In the genomic region with DNA sequence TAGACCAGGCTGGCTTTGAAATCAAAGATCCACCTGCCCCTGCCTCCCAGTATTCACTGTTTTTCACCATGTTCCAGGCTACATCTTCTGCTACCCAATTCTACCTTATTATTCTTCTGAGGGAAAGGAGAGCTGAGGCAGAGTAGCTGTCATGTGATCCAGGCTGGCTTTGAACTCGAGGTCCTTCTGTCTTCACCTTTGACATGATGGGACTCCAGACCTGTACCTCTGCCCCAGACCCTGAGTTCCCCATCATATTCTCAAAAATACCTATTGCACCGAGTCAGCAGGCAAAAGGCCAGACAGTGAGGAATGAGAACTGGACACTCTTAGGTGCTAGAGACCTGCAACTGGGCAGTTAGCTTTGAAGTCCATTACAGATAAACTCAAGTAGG, we compare ENCODE assay signal across 8 mouse cellular contexts. TPM values are rescaled to one million over a fixed set of nuclear protein-coding genes. Genes with fewer than 3 reads are reported as not detected.
DNase-seq lines count a peak whose midpoint lies in the region; ATAC-seq and TF ChIP-seq lines count a peak whose summit lies in the region.

No protein-coding gene starts in this region.

- WGBS in cerebellum, adult 2 months, result 35% methylated on average over 2 of the region's 2 CpGs
- whole genome bisulfite sequencing in lung, embryonic 14.5 days, result 21% methylated on average over 2 of the region's 2 CpGs
- 42% methylated on average over 2 of the region's 2 CpGs for WGBS in intestine, embryonic 16.5 days
- 35% methylated on average over 2 of the region's 2 CpGs for WGBS in neural tube, embryonic 14.5 days

- H3K4me1 ChIP-seq in cerebellum, adult 2 months (ENCODE audit: control insufficient read depth, insufficient read depth, low read length), result no peaks in the 10 kb centered on the region; the same call in 1 of the 2 replicates
- H3K4me1 ChIP-seq in lung, embryonic 14.5 days (ENCODE audit: insufficient read depth), result peaks cover 14% of the 10 kb centered on the region; the same call in 1 of the 2 replicates
- peaks cover 20% of the 10 kb centered on the region for H3K4me1 ChIP-seq in intestine, embryonic 16.5 days (ENCODE audit: control insufficient read depth, insufficient read depth, low read length)
- H3K4me1 ChIP-seq in neural tube, embryonic 14.5 days (ENCODE audit: control insufficient read depth, insufficient read depth, low read length), result peaks cover 14% of the 10 kb centered on the region

- TF ChIP-seq CTCF in cerebellum, adult 2 months (IDR thresholded peaks at IDR 0.05; ENCODE audit: borderline replicate concordance, insufficient read depth, low read depth, low read length), result no peak
- TF ChIP-seq CTCF in lung, embryonic 14.5 days (IDR thresholded peaks at IDR 0.05; ENCODE audit: low read depth), result no peak

- no peak overlapping the region for H3K4me3 ChIP-seq in cerebellum, adult 2 months (replicated peaks; ENCODE audit: insufficient read depth, low read depth, low read length)
- 0 out of 2 replicates have a peak overlapping the region, but pooled peaks have one; percentile 85 for H3K4me3 ChIP-seq in lung, embryonic 14.5 days (ENCODE audit: low read depth, low read length)
- no peak overlapping the region for H3K4me3 ChIP-seq in intestine, embryonic 16.5 days (ENCODE audit: low read length)
- no peak overlapping the region for H3K4me3 ChIP-seq in neural tube, embryonic 14.5 days (ENCODE audit: low read depth, low read length)

- TF ChIP-seq POLR2A in cerebellum, adult 2 months (IDR thresholded peaks at IDR 0.05; ENCODE audit: borderline replicate concordance, insufficient read depth, low read length), result no peak

- H3K27me3 ChIP-seq in cerebellum, adult 2 months (ENCODE audit: control insufficient read depth, insufficient read depth, low read length), result no peaks in the 10 kb centered on the region
- H3K27me3 ChIP-seq in lung, embryonic 14.5 days (ENCODE audit: insufficient read depth, low read length), result peaks cover 18% of the 10 kb centered on the region
- H3K27me3 ChIP-seq in intestine, embryonic 16.5 days (replicated peaks; ENCODE audit: control insufficient read depth, insufficient read depth, low read length), result peaks cover 3% of the 10 kb centered on the region; the same call in 1 of the 2 replicates
- no peaks in the 10 kb centered on the region for H3K27me3 ChIP-seq in neural tube, embryonic 14.5 days (ENCODE audit: control insufficient read depth, insufficient read depth, low read length)

- DNase-seq in cerebellum, adult 2 months, result peak in 1 of 2 experiments; percentile 25
- no peak for DNase-seq in cerebellum, postnatal 10 days
- DNase-seq in lung, embryonic 14.5 days, result no peak
- DNase-seq in lung, postnatal 10 days, result no peak
- DNase-seq in MN1 (ENCODE audit: low spot score), result no peak
- no peak for DNase-seq in left cerebral cortex, adult 11 months (ENCODE audit: low spot score)

- no peaks in the 10 kb centered on the region for H3K9me3 ChIP-seq in lung, embryonic 14.5 days (ENCODE audit: low read depth, low read length)
- H3K9me3 ChIP-seq in intestine, embryonic 16.5 days (ENCODE audit: control insufficient read depth, low read length), result no peaks in the 10 kb centered on the region
- H3K9me3 ChIP-seq in neural tube, embryonic 14.5 days (ENCODE audit: control insufficient read depth, low read length), result no peaks in the 10 kb centered on the region

- peak overlapping the region; percentile 100 for H3K4me2 ChIP-seq in lung, embryonic 14.5 days
- H3K4me2 ChIP-seq in intestine, embryonic 16.5 days (ENCODE audit: low read depth, low read length), result no peak overlapping the region
- H3K4me2 ChIP-seq in neural tube, embryonic 14.5 days (ENCODE audit: low read depth, low read length), result peak overlapping the region; percentile 68; the same call in 1 of the 2 replicates

- H3K27ac ChIP-seq in cerebellum, adult 2 months (ENCODE audit: insufficient read depth, low read length), result 0 out of 2 replicates have a peak overlapping the region, but pooled peaks have one; percentile 17
- H3K27ac ChIP-seq in lung, embryonic 14.5 days (ENCODE audit: low read depth), result no peak overlapping the region
- H3K27ac ChIP-seq in intestine, embryonic 16.5 days (ENCODE audit: low read length), result peak overlapping the region; percentile 72
- no peak overlapping the region for H3K27ac ChIP-seq in neural tube, embryonic 14.5 days (ENCODE audit: low read depth, low read length)

- no peak for ATAC-seq in lung, embryonic 14.5 days (ENCODE audit: insufficient read depth)
- no peak for ATAC-seq in intestine, embryonic 16.5 days
- ATAC-seq in neural tube, embryonic 14.5 days (ENCODE audit: low read depth), result no peak

- H3K36me3 ChIP-seq in lung, embryonic 14.5 days (ENCODE audit: insufficient read depth), result peaks cover 4% of the 10 kb centered on the region; the same call in 1 of the 2 replicates
- 0 out of 2 replicates have a peak, but pooled peaks cover 5% of the 10 kb centered on the region for H3K36me3 ChIP-seq in intestine, embryonic 16.5 days (ENCODE audit: control insufficient read depth, insufficient read depth, low read length)
- H3K36me3 ChIP-seq in neural tube, embryonic 14.5 days (ENCODE audit: control insufficient read depth, insufficient read depth, low read length), result no peaks in the 10 kb centered on the region

- H3K9ac ChIP-seq in lung, embryonic 14.5 days, result no peak overlapping the region
- peak overlapping the region; percentile 95; the same call in 1 of the 2 replicates for H3K9ac ChIP-seq in intestine, embryonic 16.5 days (ENCODE audit: low read depth, low read length)
- no peak overlapping the region for H3K9ac ChIP-seq in neural tube, embryonic 14.5 days (replicated peaks; ENCODE audit: low read depth, low read length)

RNA-seq across cellular contexts. Expression of gene Plk3, which starts 0.8 kb away (rescaled TPM):
- polyA plus RNA-seq in cerebellum, adult 2 months (2012; rRNA removed), result 11.2 and 13.6 TPM in 2 replicates
- polyA plus RNA-seq in lung, embryonic 14.5 days (2014; fragmentation: Nextera tagmentation; extraction: Ambion mirVana), result 4.2 and 5.1 TPM in 2 replicates
- polyA plus RNA-seq in intestine, embryonic 16.5 days (2015; fragmentation: Nextera tagmentation; extraction: Ambion mirVana), result 2.5 and 4.1 TPM in 2 replicates
- 16.1 and 19.1 TPM in 2 replicates for polyA plus RNA-seq in neural tube, embryonic 14.5 days (2014; fragmentation: Nextera tagmentation; extraction: Ambion mirVana)

RNA-seq across cellular contexts. Expression of gene Tctex1d4, which starts 8.0 kb away (rescaled TPM):
- polyA plus RNA-seq in cerebellum, adult 2 months (2012; rRNA removed), result 0.92 and 2.2 TPM in 2 replicates
- not detected in 2 replicates for polyA plus RNA-seq in lung, embryonic 14.5 days (2014; fragmentation: Nextera tagmentation; extraction: Ambion mirVana)
- not detected in 2 replicates for polyA plus RNA-seq in intestine, embryonic 16.5 days (2015; fragmentation: Nextera tagmentation; extraction: Ambion mirVana)
- polyA plus RNA-seq in neural tube, embryonic 14.5 days (2014; fragmentation: Nextera tagmentation; extraction: Ambion mirVana), result not detected in 2 replicates

RNA-seq across cellular contexts. Expression of gene Btbd19, which starts 9.1 kb away (rescaled TPM):
- polyA plus RNA-seq in cerebellum, adult 2 months (2012; rRNA removed), result 7.0 and 7.1 TPM in 2 replicates
- polyA plus RNA-seq in lung, embryonic 14.5 days (2014; fragmentation: Nextera tagmentation; extraction: Ambion mirVana), result 6.7 and 7.6 TPM in 2 replicates
- polyA plus RNA-seq in intestine, embryonic 16.5 days (2015; fragmentation: Nextera tagmentation; extraction: Ambion mirVana), result 3.9 and 4.8 TPM in 2 replicates
- 2.7 and 3.9 TPM in 2 replicates for polyA plus RNA-seq in neural tube, embryonic 14.5 days (2014; fragmentation: Nextera tagmentation; extraction: Ambion mirVana)

RNA-seq across cellular contexts. Expression of gene Rps8, which starts 21.4 kb away (rescaled TPM):
- polyA plus RNA-seq in cerebellum, adult 2 months (2012; rRNA removed), result 458 and 507 TPM in 2 replicates
- polyA plus RNA-seq in lung, embryonic 14.5 days (2014; fragmentation: Nextera tagmentation; extraction: Ambion mirVana), result 1,312 and 1,358 TPM in 2 replicates
- 811 and 851 TPM in 2 replicates for polyA plus RNA-seq in intestine, embryonic 16.5 days (2015; fragmentation: Nextera tagmentation; extraction: Ambion mirVana)
- 549 and 599 TPM in 2 replicates for polyA plus RNA-seq in neural tube, embryonic 14.5 days (2014; fragmentation: Nextera tagmentation; extraction: Ambion mirVana)

RNA-seq across cellular contexts. Expression of gene Ptch2, which starts 38.7 kb away (rescaled TPM):
- 3.6 and 3.9 TPM in 2 replicates for polyA plus RNA-seq in cerebellum, adult 2 months (2012; rRNA removed)
- 12.2 and 14.1 TPM in 2 replicates for polyA plus RNA-seq in lung, embryonic 14.5 days (2014; fragmentation: Nextera tagmentation; extraction: Ambion mirVana)
- polyA plus RNA-seq in intestine, embryonic 16.5 days (2015; fragmentation: Nextera tagmentation; extraction: Ambion mirVana), result 6.2 and 6.4 TPM in 2 replicates
- polyA plus RNA-seq in neural tube, embryonic 14.5 days (2014; fragmentation: Nextera tagmentation; extraction: Ambion mirVana), result 5.6 and 6.4 TPM in 2 replicates

Comparison
In these comparisons a context has a peak if more than half of its experiments do, and no peak if none do; other contexts are left out.
1. H3K27ac ChIP-seq: peak in cerebellum, adult 2 months (single experiment) and intestine, embryonic 16.5 days (single experiment); none in lung, embryonic 14.5 days (single experiment) and neural tube, embryonic 14.5 days (single experiment).